Mouse (Mus musculus) A20 (cell line): ENCODE measurements at regions not wholly inside any gene's neighbourhood (a gene's known extent, or its start where the extent isn't known, plus 50 kb on each side); places are given as distances from the start of the nearest gene placed in this dataset.

Experiments used
- DNase-seq: peaks from one replicate; pipeline ENCODE4 v3.0.0-alpha.2; 2011; ENCODE audit warnings: low read depth, low spot score

- no peak for DNase-seq
These were observed 83.5 kb upstream of the Spin1 start for GRCm38 (mm10) chr13:51016956-51017703.

DNA sequence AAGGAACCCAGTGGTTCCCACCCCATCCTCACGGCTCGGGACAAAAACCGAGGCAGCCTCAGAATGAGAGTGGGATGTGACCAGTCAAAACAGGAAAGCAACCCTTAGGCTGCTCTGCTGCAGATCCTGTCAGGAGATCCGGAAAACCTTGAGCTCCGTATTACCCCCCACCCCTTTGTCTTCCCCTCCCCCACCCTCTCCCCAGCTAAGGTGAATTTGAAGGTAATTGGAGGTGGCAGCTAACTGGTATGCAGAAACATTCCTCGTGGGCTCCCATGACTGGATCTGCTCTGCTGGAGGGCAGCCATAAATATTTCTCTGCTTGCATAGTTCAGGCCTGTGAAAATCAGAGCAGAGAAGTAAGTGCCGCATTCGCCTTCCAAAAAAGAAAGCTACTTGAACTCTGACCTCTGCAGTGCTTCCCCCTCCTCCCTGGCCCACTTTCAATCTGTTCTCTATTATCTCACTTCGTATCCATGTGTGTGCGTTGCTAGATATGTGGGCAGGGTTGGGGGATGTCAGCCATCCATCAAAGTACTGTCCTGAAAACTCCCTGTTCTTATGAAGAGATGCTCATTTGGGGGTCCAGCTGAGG is 82.9 kb upstream of the Spin1 start:
- no peak for DNase-seq

DNA sequence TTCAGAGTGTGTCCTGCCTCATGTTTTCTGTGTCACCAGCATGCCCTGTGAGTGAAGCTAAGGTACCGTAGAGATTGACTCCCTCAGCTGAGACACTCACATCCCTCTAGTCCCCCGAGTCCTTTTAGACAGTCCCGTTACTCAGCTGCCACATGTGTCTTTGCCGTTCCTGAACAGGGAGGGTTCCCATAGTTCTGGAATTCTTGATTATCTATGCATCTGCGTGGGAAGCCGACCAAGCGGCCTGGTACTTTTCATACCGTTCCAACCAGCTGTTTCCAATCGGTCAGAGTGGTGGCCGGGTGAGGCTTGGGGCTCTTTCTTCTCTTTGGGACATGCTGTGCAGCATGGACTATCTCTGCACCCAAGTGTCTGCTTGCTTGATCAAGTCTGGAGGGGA is 82.3 kb upstream of the Spin1 start:
- no peak for DNase-seq

GRCm38 (mm10) chr13:51022401-51023250 is 78.1 kb upstream of the Spin1 start:
- no peak for DNase-seq

DNA sequence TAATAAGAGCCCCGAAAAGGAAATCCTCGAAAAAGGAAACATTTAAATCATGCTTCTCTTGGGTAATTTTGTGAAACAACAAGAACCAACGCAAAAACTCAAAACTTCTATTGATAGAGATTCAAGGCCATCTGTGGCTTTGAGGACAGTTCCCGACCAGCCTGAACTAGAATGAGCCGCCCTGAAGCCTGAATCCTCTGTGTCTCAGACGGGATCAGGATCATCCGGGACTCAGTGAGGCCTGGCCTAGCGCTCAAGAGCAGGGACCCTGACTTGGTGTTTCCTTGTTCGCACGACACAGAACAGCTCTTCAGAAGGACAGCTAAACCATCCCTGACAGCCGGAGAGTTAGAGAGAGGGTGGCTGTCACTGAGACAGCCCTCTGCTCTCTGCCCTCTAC is 77.4 kb upstream of the Spin1 start:
- no peak for DNase-seq

DNA sequence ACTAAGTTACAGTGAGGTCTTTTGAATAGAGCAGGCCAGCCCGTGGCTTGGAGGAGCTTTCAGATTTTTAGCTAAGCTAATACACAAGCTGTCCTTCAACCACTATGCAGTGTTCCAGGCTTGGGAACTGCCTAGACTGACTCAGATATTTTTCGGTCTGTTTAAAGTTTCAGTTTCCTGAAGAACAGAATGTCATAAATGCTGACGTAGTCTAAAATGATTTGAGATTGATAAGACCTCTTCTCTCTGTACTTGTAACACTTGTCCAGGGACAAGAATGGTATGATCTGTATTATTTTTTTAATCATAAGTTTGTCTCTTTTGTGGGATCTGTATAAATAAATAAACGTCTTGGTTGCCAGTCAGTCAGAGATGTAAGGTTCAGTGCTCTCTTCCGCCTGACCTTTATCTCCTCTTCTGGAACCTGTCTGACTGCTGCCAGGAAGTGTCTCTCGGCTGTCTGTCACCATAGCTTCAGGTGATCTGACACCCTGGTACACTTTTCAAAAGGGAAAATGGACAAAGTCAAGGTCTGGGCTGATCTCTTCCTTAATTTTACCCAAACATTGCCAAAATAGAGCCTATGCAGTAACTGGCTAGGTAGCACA is 74.3 kb upstream of the Spin1 start:
- peak; percentile 19 for DNase-seq

DNA sequence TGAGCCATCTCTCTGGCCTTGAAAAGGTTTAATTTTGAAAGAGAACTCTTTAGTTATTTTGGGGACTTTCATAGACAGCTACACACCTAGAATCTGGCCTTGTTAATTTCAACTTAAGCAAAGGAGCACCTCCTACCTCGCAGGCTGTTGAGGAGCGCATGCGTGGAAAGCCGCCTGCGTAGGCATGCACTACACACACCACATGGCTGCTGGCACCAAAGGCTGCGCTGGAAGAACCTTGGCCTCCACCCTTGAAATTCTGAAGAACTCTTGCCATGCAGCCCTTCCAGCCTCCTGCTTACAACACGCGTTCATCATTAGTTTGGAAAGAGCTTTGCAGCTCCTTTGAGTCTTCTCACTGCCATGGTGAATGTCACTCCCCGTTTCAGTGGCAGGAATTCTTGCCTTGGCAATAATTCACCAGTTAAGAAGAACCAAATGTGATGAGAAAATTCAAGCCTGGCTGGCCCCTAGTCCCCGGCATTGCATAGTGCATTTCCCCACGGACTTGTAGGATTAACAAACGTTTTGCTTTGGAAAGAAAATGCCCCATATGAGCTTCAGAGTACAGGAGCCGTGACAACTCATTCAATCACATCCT is 62.7 kb upstream of the Spin1 start:
- DNase-seq, result no peak

- DNase-seq, result no peak
These were observed 61.7 kb upstream of the Spin1 start for GRCm38 (mm10) chr13:51038955-51039354.

GRCm38 (mm10) chr13:51041121-51041520 is 59.6 kb upstream of the Spin1 start:
- DNase-seq, result peak; percentile 65

GRCm38 (mm10) chr13:51042881-51043402 is 57.7 kb upstream of the Spin1 start:
- no peak for DNase-seq
